Mouse (Mus musculus) spleen, postnatal 10 days (tissue): ENCODE results near the gene Nr2c2.

Source experiments
- DNase-seq, 2 experiments: peaks; one replicate each; pipeline ENCODE4 v3.0.0; 2021 to 2022; ENCODE audit warnings: low spot score in 2 of 2

Nr2c2 gene

GRCm38 (mm10) chr6:92126861-92127468 is 35.8 kb downstream of the Nr2c2 start:
- DNase-seq: no peak

- DNase-seq: no peak
Observed at GRCm38 (mm10) chr6:92131456-92131855, 40.3 kb downstream of the Nr2c2 start.

- peak in 1 of 2 experiments; percentile 24 for DNase-seq
Observed at GRCm38 (mm10) chr6:92132021-92132911, 41.1 kb downstream of the Nr2c2 start.

- no peak for DNase-seq
Observed at GRCm38 (mm10) chr6:92133617-92134016, 42.4 kb downstream of the Nr2c2 start.

- no peak for DNase-seq
Observed at GRCm38 (mm10) chr6:92136356-92136755, 45.2 kb downstream of the Nr2c2 start.

GRCm38 (mm10) chr6:92145881-92146280 is 54.7 kb downstream of the Nr2c2 start:
- no peak for DNase-seq

GRCm38 (mm10) chr6:92153774-92154173 is 62.6 kb downstream of the Nr2c2 start:
- no peak for DNase-seq

- no peak for DNase-seq
Observed at GRCm38 (mm10) chr6:92158801-92159200, 67.6 kb downstream of the Nr2c2 start.

- no peak for DNase-seq
Observed at GRCm38 (mm10) chr6:92162724-92163123, 71.5 kb downstream of the Nr2c2 start.

- DNase-seq: no peak
Observed at GRCm38 (mm10) chr6:92176450-92176849, 85.3 kb downstream of the Nr2c2 start.

GRCm38 (mm10) chr6:92183621-92184131 is 92.5 kb downstream of the Nr2c2 start, which contains the start of gene Mrps25:
Mrps25 (minus strand) TSS chr6:92184033.
- peak; percentile 57 to 73 for DNase-seq

- DNase-seq: peak in 1 of 2 experiments; percentile 29
Observed at GRCm38 (mm10) chr6:92184178-92184577, 93.0 kb downstream of the Nr2c2 start.

GRCm38 (mm10) chr6:92199414-92199813 is 108.2 kb downstream of the Nr2c2 start:
- no peak for DNase-seq

GRCm38 (mm10) chr6:92214055-92214772 is 123.0 kb downstream of the Nr2c2 start:
- peak; percentile 31 to 75 for DNase-seq

- peak in 1 of 2 experiments; percentile 94 for DNase-seq
Observed at GRCm38 (mm10) chr6:92214773-92215449, 123.7 kb downstream of the Nr2c2 start, which contains the start of gene Rbsn. Rbsn (minus strand) TSS chr6:92214925.

GRCm38 (mm10) chr6:92219445-92219844 is 128.3 kb downstream of the Nr2c2 start:
- DNase-seq: peak in 1 of 2 experiments; percentile 46

- no peak for DNase-seq
Observed at GRCm38 (mm10) chr6:92221604-92222003, 130.4 kb downstream of the Nr2c2 start.

GRCm38 (mm10) chr6:92222021-92222420 is 130.8 kb downstream of the Nr2c2 start:
- no peak for DNase-seq
